Mouse (Mus musculus) splenic B cell, adult 2 months (primary cell): ENCODE results near the gene Cyp4x1.
"Not testable (repeated sequence)": the region's sequence is repeated elsewhere in the genome, so short reads cannot be mapped to it uniquely, and the experiment has no call there.

ENCODE experiments used
- DNase-seq: peaks from one replicate; pipeline ENCODE4 v3.0.0-alpha.2; 2011; ENCODE audit warnings: low read depth, low spot score
- H3K27me3 ChIP-seq: 2 replicates; pipeline ENCODE4 v1.6.1; 2012; ENCODE audit warnings: mild to moderate bottlenecking, low read length, moderate library complexity, mixed read lengths; ENCODE audit not compliant: control insufficient read depth, poor library complexity, insufficient read depth, severe bottlenecking
- H3K36me3 ChIP-seq: 2 replicates; pipeline ENCODE4 v1.6.1; 2012; ENCODE audit warnings: mild to moderate bottlenecking, low read length, moderate library complexity, mixed read lengths; ENCODE audit not compliant: control insufficient read depth, poor library complexity, insufficient read depth, severe bottlenecking

Cyp4x1 gene

DNA sequence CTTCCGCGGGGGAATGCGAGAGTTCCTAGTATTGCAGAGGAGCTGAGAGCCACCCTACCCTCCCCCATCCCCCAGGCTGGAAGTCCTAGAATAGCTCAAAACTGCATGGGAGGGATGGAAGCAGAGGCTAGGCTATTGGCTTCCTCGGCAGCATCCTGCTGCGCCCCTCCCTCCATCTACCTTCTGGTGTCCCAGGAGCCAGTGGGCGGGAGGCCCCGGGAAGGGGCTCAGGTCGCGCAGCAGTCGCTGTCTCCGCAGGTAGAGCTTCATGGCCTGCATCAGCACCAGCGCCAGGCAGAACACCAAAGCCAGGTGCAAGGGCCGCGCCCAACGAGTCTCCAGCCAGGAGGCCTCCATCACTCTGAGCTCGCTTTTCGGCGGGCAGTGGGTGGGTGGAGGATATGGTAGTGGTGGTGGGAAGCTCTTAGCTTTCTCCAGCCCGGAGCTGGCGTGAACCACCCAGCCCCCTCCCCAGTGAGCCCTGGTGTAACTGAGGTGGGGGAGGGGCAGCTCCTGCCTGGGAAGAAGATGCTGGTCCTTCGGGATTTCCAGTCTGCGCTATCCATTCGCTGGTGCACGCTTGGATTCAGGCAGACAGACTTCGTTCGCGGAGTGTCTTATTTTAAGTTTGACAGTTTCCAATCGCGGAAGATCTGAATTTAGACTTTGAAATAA is at the start of gene Cyp4x1:
Gene Cyp4x1 (minus strand): TSS at position 661 of the 675 bp plus-strand sequence.
- Histone ChIP-seq H3K27me3 (no peaks in the 10 kb centered on the region), H3K36me3 (no peaks in the 10 kb centered on the region)
- no peak for DNase-seq

- not testable (repeated sequence) for H3K27me3 ChIP-seq, H3K36me3 ChIP-seq, DNase-seq
These were observed 42.1 kb upstream of the Cyp4x1 start for GRCm38 (mm10) chr4:115176201-115176600.

- H3K36me3 ChIP-seq = no peaks in the 10 kb centered on the region
- H3K27me3 ChIP-seq = no peaks in the 10 kb centered on the region
- no peak for DNase-seq
These were observed 40.7 kb upstream of the Cyp4x1 start for GRCm38 (mm10) chr4:115174694-115175353.

- DNase-seq, H3K27me3 ChIP-seq, H3K36me3 ChIP-seq: not testable (repeated sequence)
These were observed 24.9 kb upstream of the Cyp4x1 start for GRCm38 (mm10) chr4:115158963-115159362.

- DNase-seq = no peak
- no peaks in the 10 kb centered on the region for H3K36me3 ChIP-seq
These were observed 20.6 kb upstream of the Cyp4x1 start for GRCm38 (mm10) chr4:115154723-115155122.

GRCm38 (mm10) chr4:115134296-115134630 is 182 bp upstream of the Cyp4x1 start:
- Histone ChIP-seq H3K27me3 (no peaks in the 10 kb centered on the region), H3K36me3 (no peaks in the 10 kb centered on the region)
- DNase-seq = no peak

More at GRCm38 (mm10) chr4:115154723-115155122, 20.6 kb upstream of the Cyp4x1 start:
- no peaks in the 10 kb centered on the region for H3K27me3 ChIP-seq

- H3K36me3 ChIP-seq = no peaks in the 10 kb centered on the region
- H3K27me3 ChIP-seq = no peaks in the 10 kb centered on the region
- no peak for DNase-seq
These were observed 996 bp downstream of the Cyp4x1 start for GRCm38 (mm10) chr4:115133085-115133484.

DNA sequence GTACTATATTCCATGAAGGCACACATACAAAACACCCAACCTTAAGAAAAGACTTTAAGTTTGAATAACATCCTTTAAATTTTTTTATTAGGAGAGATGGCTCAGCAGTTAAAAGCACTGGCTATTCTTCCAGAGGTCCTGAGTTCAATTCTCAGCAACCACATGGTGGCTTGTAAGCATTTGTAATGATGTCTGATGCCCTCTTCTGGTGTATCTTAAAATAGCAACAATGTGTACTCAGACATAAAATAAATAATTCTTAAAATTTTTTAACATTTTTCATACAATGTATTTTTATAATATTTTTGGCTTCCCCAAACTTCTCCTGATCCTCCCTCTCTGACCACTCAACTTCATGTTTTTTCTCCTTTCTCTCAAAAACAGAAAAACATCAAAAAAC is 9.4 kb downstream of the Cyp4x1 start:
- H3K36me3 ChIP-seq = no peaks in the 10 kb centered on the region
- H3K27me3 ChIP-seq = no peaks in the 10 kb centered on the region
- no peak for DNase-seq

DNA sequence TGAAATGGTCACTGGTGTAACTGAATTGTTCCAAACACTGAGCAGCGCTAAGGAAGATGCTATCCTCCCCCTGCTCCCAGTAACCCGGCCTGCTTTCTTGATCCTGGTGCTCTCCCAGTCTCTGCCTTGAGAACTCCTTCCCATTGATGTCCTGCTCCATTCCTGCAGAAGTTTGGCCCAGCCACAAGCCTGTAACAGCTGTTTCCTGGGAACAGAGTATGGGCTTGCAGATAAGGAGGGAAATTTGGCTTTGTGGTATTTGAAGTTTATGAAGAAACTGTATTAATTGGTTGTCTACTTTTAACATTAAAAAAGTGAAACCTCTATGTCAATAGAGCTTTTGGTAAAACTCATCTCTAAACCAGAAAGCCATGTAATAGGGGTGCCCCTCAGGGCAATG is 10.6 kb downstream of the Cyp4x1 start:
- Histone ChIP-seq H3K36me3 (no peaks in the 10 kb centered on the region), H3K27me3 (no peaks in the 10 kb centered on the region)
- no peak for DNase-seq

- no peak for DNase-seq
- H3K36me3 ChIP-seq = no peaks in the 10 kb centered on the region
- no peaks in the 10 kb centered on the region for H3K27me3 ChIP-seq
These were observed 12.5 kb downstream of the Cyp4x1 start for GRCm38 (mm10) chr4:115121608-115122007.

GRCm38 (mm10) chr4:115121162-115121561 is 12.9 kb downstream of the Cyp4x1 start:
- no peaks in the 10 kb centered on the region for H3K27me3 ChIP-seq
- H3K36me3 ChIP-seq = no peaks in the 10 kb centered on the region
- DNase-seq = no peak

- DNase-seq = no peak
- no peaks in the 10 kb centered on the region for H3K27me3 ChIP-seq
- no peaks in the 10 kb centered on the region for H3K36me3 ChIP-seq
These were observed 14.4 kb downstream of the Cyp4x1 start for GRCm38 (mm10) chr4:115119642-115120041.

DNA sequence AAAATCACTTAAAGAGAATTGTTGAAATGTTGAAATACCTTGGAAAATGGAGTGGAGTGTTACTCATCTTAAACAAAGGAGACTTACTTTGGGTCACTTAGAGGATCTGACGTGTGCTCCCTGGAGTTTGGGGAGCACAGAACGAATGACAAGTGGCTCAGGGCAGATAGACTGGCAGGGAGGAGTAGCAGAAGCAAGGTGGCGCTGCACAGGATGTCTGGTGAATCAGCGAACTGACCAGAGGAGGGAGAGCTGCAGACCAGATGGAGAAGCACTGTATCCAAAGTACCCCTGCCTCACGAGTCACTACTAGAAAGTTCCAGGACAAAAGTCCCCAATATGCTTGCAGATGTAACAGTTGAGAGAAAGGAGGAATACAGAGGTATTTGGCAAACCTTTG is 20.8 kb downstream of the Cyp4x1 start:
- no peaks in the 10 kb centered on the region for H3K36me3 ChIP-seq
- no peak for DNase-seq
- no peaks in the 10 kb centered on the region for H3K27me3 ChIP-seq

DNA sequence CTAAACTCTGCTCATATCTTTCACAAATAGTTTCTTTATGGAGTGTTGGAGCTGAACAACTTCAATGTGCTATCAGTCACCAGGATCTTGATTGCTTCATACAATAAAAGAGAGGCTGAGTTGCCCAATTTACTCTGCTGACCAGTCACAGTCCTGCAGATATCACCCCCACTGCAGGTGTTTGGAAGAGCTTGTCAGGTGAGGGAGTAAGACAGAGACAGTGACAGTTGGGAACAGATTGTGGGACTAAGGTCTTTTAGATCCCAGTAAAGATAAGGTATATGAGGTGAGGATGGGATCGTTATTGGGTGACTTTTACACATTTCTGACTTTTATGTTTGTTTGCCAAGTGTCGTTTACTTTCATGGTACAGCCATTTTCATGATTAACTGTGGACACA is 22.9 kb downstream of the Cyp4x1 start:
- H3K36me3 ChIP-seq = no peaks in the 10 kb centered on the region
- no peak for DNase-seq
- no peaks in the 10 kb centered on the region for H3K27me3 ChIP-seq

GRCm38 (mm10) chr4:115103510-115103909 is 30.6 kb downstream of the Cyp4x1 start:
- Histone ChIP-seq H3K27me3 (no peaks in the 10 kb centered on the region; the same call in 1 of the 2 replicates), H3K36me3 (no peaks in the 10 kb centered on the region)
- no peak for DNase-seq

- Histone ChIP-seq H3K36me3 (no peaks in the 10 kb centered on the region), H3K27me3 (no peaks in the 10 kb centered on the region; the same call in 1 of the 2 replicates)
- DNase-seq = peak; percentile 65
These were observed 32.4 kb downstream of the Cyp4x1 start for GRCm38 (mm10) chr4:115101682-115102081.
